Comparison of ENCODE assay signal across 8 mouse cellular contexts in the genomic region with DNA sequence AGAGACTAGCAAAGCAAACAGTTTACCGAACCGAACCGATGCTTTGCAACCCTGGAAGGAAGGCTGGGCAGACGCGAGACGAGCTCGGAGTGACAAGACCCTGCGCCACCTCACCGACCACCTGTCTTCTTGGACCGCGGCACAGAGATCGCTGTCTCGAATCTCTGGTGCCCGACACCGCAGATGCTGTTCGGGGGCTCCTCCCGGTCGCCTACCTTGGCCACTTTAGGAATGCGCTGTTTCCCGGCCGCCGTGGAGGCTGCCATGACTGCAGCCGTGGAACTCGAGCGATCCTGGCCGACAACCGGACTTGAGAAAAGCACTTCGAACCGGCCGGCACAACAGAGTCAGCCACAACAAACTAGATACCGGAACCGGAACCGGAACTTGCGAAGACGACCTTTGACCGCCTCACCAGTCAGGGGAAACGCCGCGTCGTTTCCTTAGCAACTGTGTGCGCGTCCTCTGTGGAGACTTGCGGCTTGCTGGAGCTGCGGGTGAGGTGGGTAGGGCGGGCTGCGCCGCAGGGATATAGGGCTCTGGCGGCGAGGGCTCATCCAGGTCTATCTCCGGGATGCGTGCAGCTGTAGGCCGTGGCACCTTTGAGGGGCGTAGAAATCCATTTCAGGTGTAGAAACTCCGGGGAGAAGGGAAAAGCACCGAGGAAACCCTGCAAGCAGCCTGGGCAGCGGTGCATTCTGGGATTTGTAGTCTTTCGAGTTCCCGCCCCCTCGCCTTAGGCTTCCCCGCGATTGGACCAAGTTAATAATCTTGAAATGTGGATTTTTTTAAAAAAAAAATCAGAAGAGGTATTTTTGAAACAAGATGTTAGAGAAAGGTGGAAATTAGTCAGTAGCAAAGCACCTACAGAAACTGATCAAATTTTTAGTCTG. TPM values are rescaled to one million over a fixed set of nuclear protein-coding genes. Genes with fewer than 3 reads are reported as not detected.
DNase-seq lines count a peak whose midpoint lies in the region; ATAC-seq and TF ChIP-seq lines count a peak whose summit lies in the region.

A gene (plus strand): TSS at position 446 of the 893 bp plus-strand sequence.
A gene (minus strand): TSS at position 676 of the 893 bp plus-strand sequence.

- H3K4me3 ChIP-seq in C2C12 (ENCODE audit: insufficient read depth, poor library complexity, severe bottlenecking), result peak within 1 kb of the TSS; percentile 84
- peak within 1 kb of the TSS; percentile 100 for H3K4me3 ChIP-seq in erythroblast, embryonic 14.5 days (replicated peaks)
- H3K4me3 ChIP-seq in heart, embryonic 11.5 days (ENCODE audit: low read depth, low read length), result peak within 1 kb of the TSS; percentile 92
- peak within 1 kb of the TSS; percentile 98 for H3K4me3 ChIP-seq in kidney, embryonic 16.5 days (ENCODE audit: low read length)
- H3K4me3 ChIP-seq in liver, adult 2 months (ENCODE audit: insufficient read depth, low read depth, low read length), result peak within 1 kb of the TSS; percentile 70
- H3K4me3 ChIP-seq in myocyte, result peak within 1 kb of the TSS; percentile 96

- no peak for TF ChIP-seq CTCF in C2C12 (IDR thresholded peaks at IDR 0.05; ENCODE audit: control insufficient read depth, insufficient read depth, insufficient read length)
- TF ChIP-seq CTCF in brain, embryonic 14.5 days (IDR thresholded peaks at IDR 0.05; ENCODE audit: borderline replicate concordance, extremely low read depth, insufficient read depth, insufficient read length), result no peak
- TF ChIP-seq CTCF in liver, adult 2 months (IDR thresholded peaks at IDR 0.05; ENCODE audit: low read depth, low read length), result no peak

- peak within 1 kb of the TSS; percentile 74 for H3K9ac ChIP-seq in heart, embryonic 11.5 days (ENCODE audit: low read depth, low read length)
- peak within 1 kb of the TSS; percentile 80 for H3K9ac ChIP-seq in kidney, embryonic 16.5 days (replicated peaks; ENCODE audit: low read length)
- peak within 1 kb of the TSS; percentile 73 for H3K9ac ChIP-seq in liver, adult 2 months (ENCODE audit: low read depth, low read length)

- H3K79me2 ChIP-seq in C2C12 (ENCODE audit: control insufficient read depth, insufficient read depth) (peaks cover 11% of the 10 kb centered on the region), myocyte (ENCODE audit: control insufficient read depth, insufficient read depth) (peaks cover 10% of the 10 kb centered on the region)
- H3K79me2 ChIP-seq in liver, adult 2 months (ENCODE audit: control insufficient read depth, insufficient read depth, low read length), result no peaks in the 10 kb centered on the region; the same call in 1 of the 2 replicates

- DNase-seq in brain, embryonic 14.5 days (ENCODE audit: low read depth), result peak; percentile 99
- peak; percentile 88 for DNase-seq in liver, adult 2 months (ENCODE audit: extremely low read depth, low read depth, low spot score)
- peak; percentile 96 for DNase-seq in splenic B cell, adult 2 months (ENCODE audit: low read depth, low spot score)

- no peak within 1 kb of the TSS for H3K27ac ChIP-seq in heart, embryonic 11.5 days (ENCODE audit: low read depth, low read length)
- no peak within 1 kb of the TSS for H3K27ac ChIP-seq in kidney, embryonic 16.5 days (ENCODE audit: low read length)
- peak within 1 kb of the TSS; percentile 9; the same call in 1 of the 2 replicates for H3K27ac ChIP-seq in liver, adult 2 months (replicated peaks; ENCODE audit: insufficient read depth, low read depth, low read length)

- peak; percentile 93 for ATAC-seq in heart, embryonic 11.5 days (replicated peaks; ENCODE audit: insufficient number of reproducible peaks, low FRiP score, low TSS enrichment)
- ATAC-seq in kidney, embryonic 16.5 days (ENCODE audit: low FRiP score, low TSS enrichment), result peak; percentile 98

- H3K4me2 ChIP-seq in heart, embryonic 11.5 days, result peak within 1 kb of the TSS; percentile 95
- H3K4me2 ChIP-seq in kidney, embryonic 16.5 days (replicated peaks; ENCODE audit: low read depth, low read length), result peak within 1 kb of the TSS; percentile 79
- H3K4me2 ChIP-seq in myocyte (ENCODE audit: low read depth), result peak within 1 kb of the TSS; percentile 79

- no peak for TF ChIP-seq POLR2A in brain, embryonic 14.5 days (IDR thresholded peaks at IDR 0.05; ENCODE audit: borderline replicate concordance, extremely low read depth, insufficient read depth, insufficient read length, poor library complexity, severe bottlenecking)
- peak; percentile 42; the same call in 1 of the 2 replicates for TF ChIP-seq POLR2A in liver, adult 2 months (IDR thresholded peaks at IDR 0.05; ENCODE audit: extremely low read depth, insufficient read depth, low read length)
- TF ChIP-seq POLR2A in myocyte (IDR thresholded peaks at IDR 0.05; ENCODE audit: insufficient read length, low read depth), result peak; percentile 53

- under 1% methylated on average over 61 of the region's 61 CpGs for WGBS in heart, embryonic 11.5 days (ENCODE audit: insufficient replicate concordance)
- under 1% methylated on average over 61 of the region's 61 CpGs for WGBS in kidney, embryonic 16.5 days
- under 1% methylated on average over 61 of the region's 61 CpGs for WGBS in liver, adult 2 months

- peaks cover 19% of the 10 kb centered on the region for H3K36me3 ChIP-seq in C2C12 (ENCODE audit: control insufficient read depth, insufficient read depth)
- peaks cover 30% of the 10 kb centered on the region for H3K36me3 ChIP-seq in erythroblast, embryonic 14.5 days (ENCODE audit: control insufficient read depth)
- H3K36me3 ChIP-seq in heart, embryonic 11.5 days (ENCODE audit: control insufficient read depth, insufficient read depth, low read length), result peaks cover 7% of the 10 kb centered on the region; the same call in 1 of the 2 replicates
- peaks cover 16% of the 10 kb centered on the region; the same call in 1 of the 2 replicates for H3K36me3 ChIP-seq in kidney, embryonic 16.5 days (ENCODE audit: insufficient read depth, low read length)
- peaks cover 18% of the 10 kb centered on the region for H3K36me3 ChIP-seq in liver, adult 2 months (ENCODE audit: control insufficient read depth, insufficient read depth, low read length)
- peaks cover 24% of the 10 kb centered on the region for H3K36me3 ChIP-seq in myocyte (ENCODE audit: control insufficient read depth, insufficient read depth)
- peaks cover 7% of the 10 kb centered on the region; the same call in 1 of the 2 replicates for H3K36me3 ChIP-seq in splenic B cell, adult 2 months (ENCODE audit: control insufficient read depth, insufficient read depth, low read length, poor library complexity, severe bottlenecking)

- peaks cover 2% of the 10 kb centered on the region for H3K79me3 ChIP-seq in C2C12 (ENCODE audit: low read depth)

- H3K4me1 ChIP-seq in erythroblast, embryonic 14.5 days (ENCODE audit: control insufficient read depth), result peaks cover 16% of the 10 kb centered on the region
- peaks cover 8% of the 10 kb centered on the region for H3K4me1 ChIP-seq in heart, embryonic 11.5 days (ENCODE audit: control insufficient read depth, insufficient read depth, low read length)
- peaks cover 10% of the 10 kb centered on the region for H3K4me1 ChIP-seq in kidney, embryonic 16.5 days (ENCODE audit: insufficient read depth, low read length)
- peaks cover 2% of the 10 kb centered on the region; the same call in 1 of the 2 replicates for H3K4me1 ChIP-seq in liver, adult 2 months (ENCODE audit: control insufficient read depth, insufficient read depth, low read length)

- H3K27me3 ChIP-seq in C2C12 (ENCODE audit: control insufficient read depth, insufficient read depth, insufficient read length) (no peaks in the 10 kb centered on the region), myocyte (ENCODE audit: control insufficient read depth, insufficient read depth, insufficient read length) (peaks cover 3% of the 10 kb centered on the region)
- no peaks in the 10 kb centered on the region; the same call in 1 of the 2 replicates for H3K27me3 ChIP-seq in erythroblast, embryonic 14.5 days (ENCODE audit: control insufficient read depth)
- no peaks in the 10 kb centered on the region for H3K27me3 ChIP-seq in heart, embryonic 11.5 days (ENCODE audit: control insufficient read depth, insufficient read depth, low read length)
- no peaks in the 10 kb centered on the region for H3K27me3 ChIP-seq in kidney, embryonic 16.5 days (ENCODE audit: insufficient read depth, low read length)
- H3K27me3 ChIP-seq in liver, adult 2 months (ENCODE audit: control insufficient read depth, insufficient read depth, low read length), result no peaks in the 10 kb centered on the region
- H3K27me3 ChIP-seq in splenic B cell, adult 2 months (ENCODE audit: control insufficient read depth, insufficient read depth, low read length, poor library complexity, severe bottlenecking), result no peaks in the 10 kb centered on the region; the same call in 1 of the 2 replicates

- H3K9me3 ChIP-seq in erythroblast, embryonic 14.5 days (ENCODE audit: control insufficient read depth, low read length), result no peaks in the 10 kb centered on the region
- H3K9me3 ChIP-seq in heart, embryonic 11.5 days (replicated peaks; ENCODE audit: control insufficient read depth, low read length), result no peaks in the 10 kb centered on the region
- H3K9me3 ChIP-seq in kidney, embryonic 16.5 days (ENCODE audit: low read length), result no peaks in the 10 kb centered on the region

- H3ac ChIP-seq in C2C12 (ENCODE audit: control insufficient read depth, insufficient read length, low read depth), result peak within 1 kb of the TSS; percentile 66
- H3ac ChIP-seq in myocyte (ENCODE audit: control insufficient read depth, insufficient read length), result peak within 1 kb of the TSS; percentile 51

TF ChIP-seq in C2C12, 6 proteins besides CTCF, POLR2A, EP300 and RAD21 (continues in another document):
- peak; percentile 51 for TF ChIP-seq MAX (IDR thresholded peaks at IDR 0.05)

RNA-seq across cellular contexts. Expression of the first gene that starts in this region (rescaled TPM):
- 0.06 TPM for polyA plus RNA-seq in C2C12 (2012; fragmentation: generic; extraction: Trizol)
- polyA plus RNA-seq in brain, embryonic 14.5 days (2012; rRNA removed), result 2.1 and 2.9 TPM in 2 replicates
- not detected in 2 replicates for polyA plus RNA-seq in erythroblast, embryonic 14.5 days (2012)
- polyA plus RNA-seq in heart, embryonic 11.5 days (2014; fragmentation: Nextera tagmentation; extraction: Ambion mirVana), result 0.10 and 1.1 TPM in 2 replicates
- 0.67 and 2.2 TPM in 2 replicates for polyA plus RNA-seq in kidney, embryonic 16.5 days (2015; fragmentation: Nextera tagmentation; extraction: Ambion mirVana)
- 0.13 TPM in 1 of 2 replicates, not detected in the other for total RNA-seq in liver, adult 2 months (2014; rRNA removed)
- polyA plus RNA-seq in liver, adult 2 months (2012; rRNA removed), result not detected in 2 replicates
- 0.06 TPM for polyA plus RNA-seq in myocyte (2012; fragmentation: generic; extraction: Trizol)

RNA-seq across cellular contexts. Expression of the second gene that starts in this region (rescaled TPM):
- polyA plus RNA-seq in C2C12 (2012; fragmentation: generic; extraction: Trizol) (8.8 TPM), myocyte (2012; fragmentation: generic; extraction: Trizol) (10.9 TPM)
- 17.3 and 17.7 TPM in 2 replicates for polyA plus RNA-seq in brain, embryonic 14.5 days (2012; rRNA removed)
- 0.37 and 0.68 TPM in 2 replicates for polyA plus RNA-seq in erythroblast, embryonic 14.5 days (2012)
- 20.4 and 23.5 TPM in 2 replicates for polyA plus RNA-seq in heart, embryonic 11.5 days (2014; fragmentation: Nextera tagmentation; extraction: Ambion mirVana)
- 27.6 and 29.7 TPM in 2 replicates for polyA plus RNA-seq in kidney, embryonic 16.5 days (2015; fragmentation: Nextera tagmentation; extraction: Ambion mirVana)
- 8.1 and 8.3 TPM in 2 replicates for total RNA-seq in liver, adult 2 months (2014; rRNA removed)
- 4.8 and 5.9 TPM in 2 replicates for polyA plus RNA-seq in liver, adult 2 months (2012; rRNA removed)
